Mouse (Mus musculus): Measurements from ENCODE around the gene Rpl7l1.

Rpl7l1 gene

DNA sequence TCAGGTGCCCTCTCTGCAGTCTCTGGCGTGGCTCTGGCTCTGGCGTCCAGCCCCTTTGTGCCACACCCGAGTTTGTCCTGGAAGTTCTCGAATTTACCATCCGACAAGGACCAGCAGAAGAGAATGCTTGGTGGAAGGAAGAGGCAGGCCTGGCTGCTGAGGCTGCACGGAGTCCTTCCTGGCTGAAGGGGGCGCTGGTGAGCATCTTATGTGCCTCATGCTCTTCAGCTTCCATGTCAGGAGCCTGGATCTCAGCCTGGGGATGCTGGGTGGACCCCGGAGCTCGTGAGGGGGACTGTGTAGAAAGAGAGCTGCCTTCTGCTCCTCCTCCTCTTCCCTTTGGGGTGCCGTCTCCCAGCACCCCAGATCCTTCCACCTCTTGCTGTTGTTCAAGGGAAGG is 46.3 kb downstream of the Rpl7l1 start:
- no peak for DNase-seq (ENCODE audit: low spot score in 2 of 2)

DNA sequence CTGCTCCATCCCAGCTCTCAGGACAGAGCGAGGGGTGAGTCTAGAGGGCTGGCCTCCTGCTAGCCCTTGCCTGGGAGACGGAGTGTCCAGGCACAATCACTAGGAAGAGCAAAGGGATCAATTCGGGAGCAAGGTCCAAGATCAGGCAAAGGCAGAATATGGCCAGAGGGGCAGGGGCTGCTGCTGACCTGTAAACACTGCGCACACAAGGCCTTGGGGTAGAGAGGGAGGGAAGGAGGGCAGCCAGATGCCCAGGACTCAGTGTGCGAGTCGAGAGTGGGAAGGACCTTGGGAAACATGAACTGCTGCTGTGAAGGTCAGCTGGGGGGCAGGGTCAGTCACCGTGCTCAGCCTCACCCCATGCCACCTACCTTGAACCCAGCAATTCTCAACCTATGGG is 47.2 kb downstream of the Rpl7l1 start:
- DNase-seq (ENCODE audit: low spot score in 2 of 2): no peak

DNA sequence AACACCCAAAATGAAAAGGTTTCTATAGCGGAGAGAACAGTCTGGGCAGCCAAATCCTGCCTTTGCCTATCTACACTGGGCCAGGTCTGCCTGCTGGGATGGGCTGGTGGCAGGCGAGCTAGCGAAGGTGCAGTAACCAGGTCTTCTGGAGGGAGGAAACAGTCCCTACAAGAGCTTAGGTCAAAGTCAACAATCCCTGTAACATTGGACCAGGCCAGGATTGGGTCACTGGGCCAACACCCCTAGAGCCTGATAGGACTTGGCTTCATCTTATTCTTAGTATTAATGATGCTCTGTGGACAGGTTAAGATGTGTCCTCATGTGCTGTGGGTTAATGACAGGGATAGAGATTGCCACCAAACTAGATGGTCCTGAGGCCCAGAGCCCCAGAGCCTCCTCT is 48.4 kb downstream of the Rpl7l1 start:
- no peak for DNase-seq (ENCODE audit: low spot score in 2 of 2)

DNA sequence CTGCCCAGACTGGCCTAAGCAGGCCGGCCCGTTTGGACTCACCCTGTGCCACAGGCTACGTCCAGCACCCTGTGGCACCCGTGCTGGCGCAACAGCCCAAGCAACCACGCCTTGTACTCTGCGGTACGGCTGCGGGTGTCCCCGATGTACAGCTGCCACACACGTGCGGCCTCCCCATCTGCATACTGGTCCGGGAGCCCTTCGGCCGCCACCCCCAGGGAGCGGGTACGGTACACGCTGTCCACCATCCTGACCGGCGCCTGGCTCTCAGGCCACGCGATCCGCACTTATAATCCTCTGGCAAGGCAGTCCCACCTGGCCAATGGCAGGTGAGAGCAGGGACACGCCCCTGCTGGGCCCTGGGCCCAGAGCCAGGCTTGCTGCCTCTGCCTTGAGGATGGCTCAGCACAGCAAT is 53.6 kb downstream of the Rpl7l1 start, which contains the start of gene Gnmt:
Gene Gnmt, minus strand, starts transcription at position 265 of the 415 bp plus-strand sequence.
- DNase-seq (ENCODE audit: low spot score in 2 of 2): no peak

DNA sequence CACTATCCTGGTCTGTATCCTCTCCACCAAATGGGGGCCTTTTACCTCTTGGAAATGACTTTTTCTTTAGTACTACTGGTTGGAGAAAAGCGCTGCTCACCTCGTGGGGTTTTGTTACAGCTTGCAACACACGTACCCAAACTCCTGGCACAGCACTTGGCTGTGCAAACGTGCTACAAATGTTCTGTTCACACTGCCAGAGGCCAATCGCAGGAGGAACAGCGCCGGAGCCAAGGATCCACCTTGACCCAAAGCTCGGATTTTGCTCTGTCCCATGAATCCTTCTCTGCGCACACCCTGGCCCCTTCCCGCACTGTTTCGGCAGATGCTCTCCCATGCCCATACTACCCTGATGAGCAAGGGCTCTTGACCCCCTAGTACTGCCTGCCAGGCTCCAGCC is 54.0 kb downstream of the Rpl7l1 start:
- no peak for DNase-seq (ENCODE audit: low spot score in 2 of 2)

DNA sequence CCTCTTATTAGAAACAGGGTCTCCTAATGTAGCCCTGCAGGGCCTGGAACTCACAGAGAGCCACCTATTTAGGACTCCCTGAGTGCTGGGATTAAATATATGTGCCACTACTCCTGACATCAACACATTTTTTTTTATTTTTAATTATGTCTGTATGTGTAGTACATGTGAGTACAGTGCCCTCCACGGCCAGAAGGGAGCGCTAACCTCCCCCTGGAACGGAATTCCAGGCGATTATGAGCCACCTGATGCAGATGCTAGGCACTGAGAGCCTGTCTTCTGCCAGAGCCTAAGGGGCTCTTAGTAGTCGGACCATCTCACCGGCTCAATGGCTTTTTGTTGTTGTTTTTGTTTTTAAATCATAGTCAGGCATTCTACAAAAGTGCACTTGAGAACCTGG is 54.5 kb downstream of the Rpl7l1 start:
- DNase-seq (ENCODE audit: low spot score in 2 of 2): no peak

DNA sequence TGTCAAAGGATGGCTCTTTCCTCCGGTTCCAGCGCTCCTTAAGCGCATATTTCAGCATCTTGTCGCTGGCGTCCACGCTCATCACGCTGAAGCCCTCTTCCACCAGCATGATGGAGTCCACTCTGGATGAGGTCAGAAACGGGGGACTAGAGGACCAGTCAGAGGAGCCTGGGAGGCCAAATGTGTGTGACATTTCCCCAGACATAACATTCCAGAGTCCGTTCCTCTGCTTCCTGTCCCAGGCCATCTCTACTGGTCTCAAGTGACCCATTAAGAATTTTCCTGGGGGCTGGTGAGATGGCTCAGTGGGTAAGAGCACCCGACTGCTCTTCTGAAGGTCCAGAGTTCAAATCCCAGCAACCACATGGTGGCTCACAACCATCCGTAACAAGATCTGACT is 55.2 kb downstream of the Rpl7l1 start:
- no peak for DNase-seq (ENCODE audit: low spot score in 2 of 2)

DNA sequence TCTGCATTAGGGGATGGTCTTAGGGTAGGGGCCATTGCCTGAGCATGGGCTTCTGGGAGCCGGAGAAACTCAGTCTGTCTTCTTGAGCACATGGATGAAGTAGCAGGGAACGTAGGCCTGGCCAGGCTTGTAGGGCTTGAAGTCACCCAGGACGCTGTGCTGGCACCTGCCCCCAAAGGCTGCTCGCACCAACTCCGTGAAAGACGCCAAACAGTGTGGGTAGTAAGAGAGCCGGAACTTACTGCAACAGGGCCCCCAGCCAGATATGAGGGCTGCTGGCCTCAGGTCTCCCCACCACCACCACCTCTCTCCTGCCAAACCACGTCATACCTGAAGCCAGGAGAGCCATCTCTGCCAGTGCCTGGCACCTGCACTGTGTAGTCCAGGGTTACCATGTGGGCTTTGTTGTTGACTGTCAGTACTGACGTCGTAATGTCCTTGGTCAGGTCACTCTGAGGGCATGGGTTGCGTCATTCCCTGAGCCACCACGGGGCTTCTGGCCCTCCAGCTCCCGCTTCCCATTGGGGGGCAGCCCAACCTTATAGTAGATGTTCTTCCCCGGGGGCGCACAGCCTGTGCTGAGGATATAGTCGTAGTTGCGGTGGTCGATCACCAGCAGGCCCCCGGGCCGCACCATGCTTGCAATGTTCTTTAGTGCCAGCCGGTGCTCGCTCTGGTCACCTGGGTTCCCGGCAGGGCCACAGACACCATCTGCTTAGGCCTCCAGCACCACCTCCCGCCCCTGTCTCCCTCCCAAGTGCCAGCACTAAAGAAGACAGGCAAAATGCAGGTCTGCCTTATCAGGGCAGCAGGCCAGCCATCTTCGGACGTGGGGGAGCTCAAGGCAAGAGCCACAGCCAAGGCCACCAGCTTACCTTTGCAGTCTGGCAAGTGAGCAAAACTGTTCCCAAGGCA is 56.5 kb downstream of the Rpl7l1 start:
- DNase-seq (ENCODE audit: low spot score in 2 of 2): no peak

DNA sequence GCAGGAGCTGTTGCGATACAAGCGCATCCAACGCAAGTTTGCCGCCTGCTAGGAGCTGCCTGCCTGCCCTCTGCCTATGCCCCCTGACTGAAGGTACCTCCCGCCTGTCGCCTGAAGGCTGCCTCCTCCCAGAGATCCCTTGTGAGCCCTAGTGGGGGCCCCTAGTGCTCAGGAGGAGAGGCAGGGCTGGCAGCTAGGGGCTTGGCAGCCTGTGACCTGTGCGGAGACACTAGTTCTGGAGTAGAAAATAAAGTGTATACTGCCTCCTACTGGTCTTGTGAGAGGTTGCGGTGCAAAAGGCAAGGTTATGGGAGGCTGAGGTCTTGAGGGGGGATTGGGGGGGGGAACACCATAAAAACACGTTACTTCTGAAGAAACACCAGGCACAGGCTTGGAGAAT is 57.2 kb downstream of the Rpl7l1 start:
- no peak for DNase-seq (ENCODE audit: low spot score in 2 of 2)

DNA sequence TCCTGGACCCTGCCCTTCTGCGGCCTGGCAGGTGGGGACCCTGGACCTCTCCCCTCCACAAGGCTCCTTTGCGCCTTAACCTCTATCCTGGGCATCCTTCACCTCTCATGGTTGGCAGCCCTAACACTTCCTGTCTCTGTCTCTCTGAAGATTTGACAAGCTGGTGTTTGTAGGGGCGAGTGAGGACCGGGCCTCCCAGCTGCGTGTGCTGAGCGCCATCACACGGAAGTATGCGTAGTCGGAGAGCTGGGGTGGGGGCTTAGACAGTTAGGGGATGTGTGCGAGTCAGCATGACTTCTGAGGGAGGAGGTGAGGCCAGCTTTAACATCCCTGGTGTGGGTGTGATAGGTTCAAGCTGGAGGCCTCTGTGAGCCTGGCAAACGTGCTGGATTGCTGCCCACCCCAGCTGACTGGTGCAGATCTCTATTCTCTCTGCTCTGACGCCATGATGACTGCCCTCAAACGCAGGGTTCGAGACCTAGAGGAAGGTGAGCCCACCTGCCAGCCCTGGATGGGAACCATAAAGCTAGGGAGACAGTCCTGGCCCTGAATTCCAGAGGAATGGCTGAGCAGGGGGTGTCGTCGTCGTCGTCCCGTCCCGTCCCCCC is 57.9 kb downstream of the Rpl7l1 start:
- DNase-seq (ENCODE audit: low spot score in 2 of 2): no peak

All from right cerebral cortex, postnatal 10 days (tissue).